Mouse (Mus musculus): ENCODE measurements around the gene Gnb3. TPM values are rescaled to one million over a fixed set of nuclear protein-coding genes. Genes with fewer than 3 reads are reported as not detected.
"Not testable (repeated sequence)": the region's sequence is repeated elsewhere in the genome, so short reads cannot be mapped to it uniquely, and the experiment has no call there.

Gnb3 gene
- total RNA-seq, 2 experiments from 2014 or later: 14.1 to 14.6 TPM

DNA sequence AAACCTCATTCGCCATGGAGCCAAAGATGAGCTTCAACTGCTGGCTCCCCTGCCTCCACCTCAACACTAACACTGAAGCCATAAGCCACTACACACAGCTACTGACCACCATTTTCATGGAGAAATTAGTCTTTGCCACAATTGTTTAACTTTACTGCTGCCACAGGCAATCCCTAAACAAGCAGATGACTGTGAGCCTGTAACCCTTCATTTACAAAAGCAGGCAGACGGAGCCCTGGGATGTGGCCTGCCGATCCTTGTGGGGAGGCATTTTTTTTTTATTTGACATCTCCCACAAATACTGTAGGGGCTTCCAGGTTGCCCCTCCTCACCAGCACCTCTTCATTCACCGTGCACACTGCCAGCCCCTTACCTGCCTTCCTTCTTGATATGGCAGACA is 23.5 kb downstream of the Gnb3 start:
- DNase-seq: no peak

DNA sequence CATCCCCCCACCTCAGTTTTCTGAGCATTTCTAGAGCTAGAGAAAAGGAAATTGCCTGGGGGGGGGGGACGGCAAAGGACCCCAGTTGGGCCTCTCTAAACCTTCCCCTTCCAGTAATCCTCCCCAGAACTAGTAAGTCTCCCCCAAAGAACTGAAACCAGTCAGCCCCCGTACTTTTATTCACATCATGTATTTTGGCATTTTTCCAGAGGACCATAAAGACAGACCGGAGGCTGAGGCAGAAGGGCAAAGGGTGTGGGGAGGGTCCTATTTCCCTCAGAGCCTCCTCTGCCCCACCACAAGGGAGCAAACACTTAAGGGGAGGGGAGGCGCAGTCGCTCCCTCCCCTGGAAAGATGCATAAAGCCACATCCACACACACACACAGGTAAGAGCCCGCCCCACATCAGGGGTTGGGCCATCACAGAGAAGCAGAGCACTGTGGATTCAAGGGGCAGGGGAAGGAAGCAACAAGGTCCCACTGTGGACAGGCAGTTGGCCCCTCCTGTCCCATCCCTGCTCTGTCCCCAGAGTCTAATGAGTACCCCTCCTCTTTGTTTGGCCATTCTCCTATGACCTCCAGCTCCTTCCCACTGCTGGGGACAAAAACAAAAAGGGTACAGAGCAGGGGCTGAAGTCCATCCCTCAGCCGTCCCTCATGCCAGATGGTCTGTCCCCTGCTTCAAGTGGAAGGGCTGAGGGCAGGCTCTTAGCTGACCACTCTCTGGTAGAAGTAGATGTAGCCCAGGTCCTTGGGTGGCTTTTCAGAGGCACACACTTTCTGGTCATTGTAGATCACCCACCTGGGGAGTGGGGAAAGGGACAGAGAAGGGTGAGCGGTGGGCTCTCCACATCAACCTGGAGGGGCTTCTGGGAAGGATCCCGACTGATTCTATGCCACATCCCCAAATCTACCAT is 25.0 kb downstream of the Gnb3 start:
- DNase-seq: no peak

DNA sequence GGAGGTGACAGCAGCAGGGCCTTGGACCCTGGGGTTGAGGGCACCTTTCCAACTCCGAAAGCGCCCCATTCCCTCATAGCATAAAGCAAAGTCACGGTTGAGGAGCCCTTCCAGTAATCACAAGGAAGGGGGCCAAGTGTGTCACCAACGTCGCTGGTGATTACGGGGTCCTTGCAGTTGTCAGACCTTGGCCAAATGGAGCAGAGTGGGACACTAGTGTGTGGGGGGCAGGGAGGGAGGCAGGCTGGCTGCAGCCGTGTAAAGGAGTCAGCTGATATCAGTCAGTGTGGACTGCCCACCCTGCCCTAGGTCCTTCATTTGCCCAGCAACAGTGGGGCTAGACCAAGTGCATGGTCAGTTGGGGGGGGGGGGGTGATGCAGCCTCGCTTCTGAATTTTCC is 25.6 kb downstream of the Gnb3 start:
- DNase-seq: no peak

DNA sequence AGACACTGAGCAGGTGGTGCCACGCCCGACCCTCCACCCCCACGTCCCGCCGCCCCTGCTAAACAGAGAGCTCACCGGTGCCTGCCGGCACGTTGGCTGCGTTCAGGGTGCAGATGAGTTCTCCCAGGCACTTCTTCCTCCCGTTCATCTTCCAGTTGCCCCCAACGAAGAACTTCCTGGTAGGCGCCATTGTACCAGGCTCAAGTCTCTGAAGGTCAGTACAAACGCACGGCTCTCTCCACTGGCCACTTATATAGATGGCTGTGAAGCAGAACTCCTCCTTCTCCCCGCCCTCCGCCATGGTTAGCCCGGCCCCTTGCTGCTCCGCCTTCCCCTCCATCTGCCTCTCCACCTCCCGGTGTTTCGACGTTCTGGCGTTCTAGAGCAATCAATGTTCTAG is 26.1 kb downstream of the Gnb3 start, which contains the start of gene Tpi1:
Gene Tpi1, minus strand, starts transcription at position 364 of the 400 bp plus-strand sequence.
- DNase-seq: peak; percentile 95 to 96

DNA sequence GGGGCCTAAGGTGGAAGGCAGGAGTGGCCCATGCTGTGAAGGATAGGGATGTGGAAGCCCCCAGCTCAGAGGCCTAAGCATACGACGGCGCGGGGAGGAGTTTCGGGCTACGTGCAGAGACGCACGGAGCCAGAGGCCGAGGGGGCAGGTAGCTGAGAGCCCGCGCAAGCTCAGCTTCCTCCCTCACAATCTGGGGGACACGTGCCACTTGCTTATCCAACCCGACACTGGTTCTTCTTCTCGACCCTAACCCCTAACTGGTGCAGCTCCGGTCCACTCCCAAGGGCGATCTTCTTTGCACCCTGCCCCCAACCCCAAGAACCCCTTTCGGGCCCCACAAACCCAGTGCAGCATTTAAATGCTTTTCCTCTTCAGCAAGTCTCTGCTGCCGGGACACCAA is 26.6 kb downstream of the Gnb3 start:
- DNase-seq: peak; percentile 67 to 75

DNA sequence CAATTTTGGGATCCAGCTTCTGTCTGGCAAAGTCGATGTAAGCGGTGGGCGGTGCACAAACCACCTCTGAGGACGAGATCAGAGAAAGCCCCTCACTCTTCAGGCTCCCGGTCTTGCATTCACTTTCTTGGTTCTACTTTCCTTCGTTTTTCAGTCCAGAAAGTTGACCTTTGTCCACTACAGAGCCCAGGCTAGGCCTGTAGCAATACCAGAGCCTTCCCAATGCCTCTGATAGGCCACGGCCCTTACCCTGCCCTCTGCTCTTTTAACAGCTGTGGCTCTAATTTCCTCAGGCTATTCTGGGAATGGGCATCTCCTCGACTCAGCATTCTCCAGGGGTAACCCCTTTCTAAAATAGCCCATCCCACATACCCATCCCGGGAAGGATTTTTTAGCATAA is 27.2 kb downstream of the Gnb3 start:
- DNase-seq: no peak

DNA sequence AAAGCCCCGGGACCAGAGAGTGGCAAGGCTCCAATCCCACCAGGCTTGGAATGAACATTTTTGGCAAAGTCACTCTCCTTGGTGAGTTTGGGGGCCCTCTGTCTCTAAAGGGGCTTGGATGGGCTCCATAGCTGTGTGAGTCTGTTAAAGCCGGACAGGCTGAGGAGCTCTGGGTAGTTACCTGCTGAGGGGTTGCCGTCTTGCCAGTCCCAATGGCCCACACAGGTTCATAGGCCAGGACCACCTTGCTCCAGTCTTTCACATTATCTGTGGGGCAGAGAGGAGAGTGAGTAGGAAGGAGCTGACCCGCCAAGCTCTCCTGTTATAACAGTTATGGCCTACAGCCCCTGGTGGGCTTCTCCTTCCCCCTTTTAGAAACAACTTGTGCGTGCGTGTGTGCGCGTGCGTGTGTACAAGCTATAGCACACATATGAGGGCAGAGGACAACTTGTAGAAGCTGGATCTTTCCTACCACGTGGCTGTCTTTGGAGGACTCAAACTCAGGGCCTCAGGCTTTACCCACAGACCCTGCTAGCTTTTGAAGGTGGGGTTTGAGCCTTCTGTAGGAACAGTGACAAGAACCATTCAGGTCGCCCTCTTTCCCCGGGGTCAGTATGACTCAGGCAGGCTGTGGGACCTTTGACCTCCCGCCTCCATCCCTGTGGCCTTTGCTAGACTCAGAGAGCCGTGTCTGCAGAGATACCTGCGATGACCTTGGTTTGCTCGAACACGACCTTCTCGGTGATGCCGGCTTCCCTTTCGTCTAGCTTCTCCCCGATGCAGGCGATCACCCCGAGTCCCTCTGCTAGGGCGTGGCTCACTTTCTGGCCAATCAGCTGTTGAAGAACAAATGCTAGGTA is 28.1 kb downstream of the Gnb3 start:
- peak in 1 of 2 experiments; percentile 4 for DNase-seq

DNA sequence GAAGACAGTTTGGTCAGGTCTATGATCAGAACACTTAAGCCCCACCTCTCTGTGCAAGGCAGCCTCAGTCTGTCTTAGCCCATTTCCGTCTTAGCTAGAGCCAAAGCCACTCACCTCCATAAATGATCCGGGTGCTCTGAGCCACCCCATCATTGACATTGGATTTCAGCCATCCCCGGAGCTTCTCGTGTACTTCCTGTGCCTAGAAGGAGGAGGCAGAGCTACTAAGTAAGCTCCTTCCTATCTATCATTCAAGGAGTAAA is 28.7 kb downstream of the Gnb3 start:
- DNase-seq: peak in 1 of 2 experiments; percentile 7

DNA sequence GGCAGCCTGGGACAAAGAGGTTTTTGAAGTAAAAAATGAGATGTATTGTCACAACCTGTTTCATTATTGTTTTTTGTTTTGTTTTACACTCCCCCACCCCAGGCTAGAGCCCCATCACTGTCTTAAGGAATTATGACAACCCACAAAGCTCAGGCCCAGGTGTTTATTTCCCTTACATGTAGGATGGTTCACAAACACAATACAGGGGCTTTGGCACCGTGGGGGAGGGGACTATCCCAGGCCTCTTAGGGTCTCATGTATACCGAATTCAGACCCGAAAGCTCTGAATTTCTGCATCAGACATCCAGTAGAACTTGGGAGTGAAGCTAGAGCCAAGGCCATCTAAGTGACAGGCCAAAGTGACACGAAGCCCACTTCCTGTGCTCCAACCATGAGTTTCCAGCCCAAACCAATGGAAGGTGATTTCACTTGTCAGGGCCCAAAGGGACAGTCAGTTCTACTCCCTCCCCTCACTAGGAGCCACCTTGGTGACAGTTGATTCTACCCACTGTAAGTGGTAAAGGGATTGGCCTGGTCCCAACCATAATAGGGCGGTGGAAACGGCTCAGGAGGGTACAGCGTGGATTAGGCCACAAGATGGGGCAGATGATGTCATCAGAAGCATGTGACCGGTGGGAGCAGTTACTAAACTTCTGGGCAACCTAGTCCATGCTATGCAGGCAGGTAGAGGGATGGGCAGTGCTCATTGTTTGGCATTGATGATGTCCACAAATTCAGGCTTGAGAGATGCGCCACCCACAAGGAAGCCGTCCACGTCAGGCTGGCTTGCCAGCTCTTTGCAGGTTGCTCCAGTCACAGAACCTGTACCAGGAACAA is 29.3 kb downstream of the Gnb3 start:
- peak in 1 of 2 experiments; percentile 10 for DNase-seq

DNA sequence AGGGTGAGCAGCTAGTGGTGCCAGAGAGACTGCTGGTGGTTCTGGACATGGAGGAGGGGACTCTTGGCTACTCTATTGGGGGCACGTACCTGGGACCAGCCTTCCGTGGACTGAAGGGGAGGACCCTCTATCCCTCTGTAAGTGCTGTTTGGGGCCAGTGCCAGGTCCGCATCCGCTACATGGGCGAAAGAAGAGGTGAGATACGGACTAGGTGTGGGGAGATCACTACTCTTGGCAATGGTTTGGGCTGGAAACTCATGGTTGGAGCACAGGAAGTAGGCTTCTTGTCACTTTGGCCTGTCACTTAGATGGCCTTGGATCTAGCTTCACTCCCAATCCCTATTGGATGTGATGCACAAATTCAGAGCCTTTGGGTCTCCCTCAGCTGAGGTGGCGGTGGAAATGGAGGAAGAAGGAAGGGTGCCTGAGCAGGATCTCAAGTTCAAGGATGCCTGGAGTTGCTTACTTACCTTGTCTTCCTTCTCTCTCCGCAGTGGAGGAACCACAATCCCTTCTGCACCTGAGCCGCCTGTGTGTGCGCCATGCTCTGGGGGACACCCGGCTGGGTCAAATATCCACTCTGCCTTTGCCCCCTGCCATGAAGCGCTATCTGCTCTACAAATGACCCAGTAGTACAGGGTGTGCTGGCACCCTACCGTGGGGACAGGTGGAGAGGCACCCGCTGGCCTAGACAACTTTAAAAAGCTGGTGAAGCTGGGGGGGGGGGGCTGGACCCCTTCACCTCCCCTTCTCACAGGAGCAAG is 30.1 kb downstream of the Gnb3 start:
- DNase-seq: no peak

DNA sequence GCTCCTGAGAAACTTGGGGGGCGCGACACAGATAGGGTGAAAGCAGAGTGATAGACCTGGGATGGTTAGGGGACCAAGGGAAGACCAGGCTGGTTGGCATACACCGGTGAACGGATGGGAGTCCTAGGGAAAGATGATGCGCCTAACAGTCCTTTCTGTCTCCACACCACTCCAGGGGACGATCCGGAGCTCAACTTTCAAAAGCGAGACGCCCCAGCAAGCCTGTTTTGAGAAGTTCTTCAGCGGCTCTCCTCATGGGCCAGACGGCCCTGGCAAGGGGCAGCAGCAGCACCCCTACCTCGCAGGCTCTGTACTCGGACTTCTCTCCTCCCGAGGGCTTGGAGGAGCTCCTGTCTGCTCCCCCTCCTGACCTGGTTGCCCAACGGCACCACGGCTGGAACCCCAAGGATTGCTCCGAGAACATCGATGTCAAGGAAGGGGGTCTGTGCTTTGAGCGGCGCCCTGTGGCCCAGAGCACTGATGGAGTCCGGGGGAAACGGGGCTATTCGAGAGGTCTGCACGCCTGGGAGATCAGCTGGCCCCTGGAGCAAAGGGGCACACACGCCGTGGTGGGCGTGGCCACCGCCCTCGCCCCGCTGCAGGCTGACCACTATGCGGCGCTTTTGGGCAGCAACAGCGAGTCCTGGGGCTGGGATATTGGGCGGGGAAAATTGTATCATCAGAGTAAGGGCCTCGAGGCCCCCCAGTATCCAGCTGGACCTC is 30.9 kb downstream of the Gnb3 start:
- DNase-seq: peak; percentile 89 to 92

DNA sequence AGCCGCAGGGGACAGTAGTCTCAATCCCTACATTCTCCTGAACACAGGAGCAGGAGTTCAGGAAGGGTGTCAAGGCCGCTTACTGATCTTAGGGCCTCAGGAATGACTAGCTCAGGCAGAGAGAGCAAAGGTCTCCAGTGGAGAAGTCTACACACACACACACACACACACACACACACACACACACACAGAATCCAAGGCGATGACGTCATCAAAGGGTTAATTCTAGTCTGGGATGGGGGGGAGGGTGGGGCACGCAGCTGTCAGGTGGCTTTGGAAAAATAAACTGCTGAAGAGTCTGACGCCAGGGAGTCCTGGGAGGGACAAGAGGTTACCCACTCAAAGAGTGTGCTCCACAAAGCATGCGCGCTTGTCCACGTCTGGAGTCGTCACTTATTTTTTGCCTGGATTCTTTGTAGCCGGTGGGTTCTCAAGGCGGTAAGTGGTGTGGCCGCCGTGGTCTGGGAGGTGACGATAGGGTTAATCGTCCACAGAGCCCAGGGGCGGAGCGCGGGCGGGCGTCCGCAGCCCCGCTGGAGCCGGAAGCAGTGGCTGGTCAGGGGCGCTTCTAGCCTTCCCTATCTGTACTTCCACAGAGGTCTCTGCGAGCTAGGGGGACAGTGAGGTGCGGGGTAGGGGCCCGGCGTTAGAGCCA is 31.6 kb downstream of the Gnb3 start, which contains the start of gene Spsb2:
Gene Spsb2, plus strand, starts transcription at position 304 of the 655 bp plus-strand sequence.
- DNase-seq: peak; percentile 83 to 85

DNA sequence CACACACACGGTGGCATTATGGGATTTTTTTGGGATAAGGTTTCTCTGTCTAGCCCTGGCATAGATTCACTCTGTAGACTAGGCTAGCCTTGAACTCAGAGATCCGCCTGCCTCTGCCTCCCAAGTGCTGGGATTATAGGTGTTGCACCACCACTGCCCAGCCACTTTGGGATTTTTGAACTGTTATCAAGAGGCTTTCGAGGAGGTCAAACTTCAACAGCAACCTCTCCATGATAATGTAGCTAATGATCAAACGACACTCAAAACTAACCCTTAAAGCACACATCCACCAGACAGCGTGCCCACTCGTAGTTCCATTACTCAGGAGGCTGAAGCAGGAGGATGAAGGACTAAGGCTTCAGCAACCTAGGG is 32.1 kb downstream of the Gnb3 start:
- no peak for DNase-seq

DNA sequence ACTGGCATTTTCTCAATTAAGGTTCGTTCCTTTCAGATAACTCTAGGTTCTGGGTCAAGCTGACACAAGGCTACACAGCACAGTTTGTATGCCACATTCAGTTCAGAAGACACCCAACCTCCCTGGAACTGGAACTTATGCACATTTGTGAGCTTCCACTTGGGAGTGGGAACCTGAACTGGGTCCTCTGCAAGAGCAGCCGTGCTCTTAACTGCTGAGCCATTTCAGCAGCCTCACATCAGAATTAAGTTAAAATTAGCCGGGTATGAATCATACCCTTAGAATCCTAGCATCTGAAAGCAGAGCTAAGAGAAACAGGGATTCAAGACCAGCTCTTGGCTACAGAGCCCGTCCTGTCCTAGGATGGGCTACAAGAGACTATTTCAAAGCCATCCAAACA is 32.7 kb downstream of the Gnb3 start:
- no peak for DNase-seq

DNA sequence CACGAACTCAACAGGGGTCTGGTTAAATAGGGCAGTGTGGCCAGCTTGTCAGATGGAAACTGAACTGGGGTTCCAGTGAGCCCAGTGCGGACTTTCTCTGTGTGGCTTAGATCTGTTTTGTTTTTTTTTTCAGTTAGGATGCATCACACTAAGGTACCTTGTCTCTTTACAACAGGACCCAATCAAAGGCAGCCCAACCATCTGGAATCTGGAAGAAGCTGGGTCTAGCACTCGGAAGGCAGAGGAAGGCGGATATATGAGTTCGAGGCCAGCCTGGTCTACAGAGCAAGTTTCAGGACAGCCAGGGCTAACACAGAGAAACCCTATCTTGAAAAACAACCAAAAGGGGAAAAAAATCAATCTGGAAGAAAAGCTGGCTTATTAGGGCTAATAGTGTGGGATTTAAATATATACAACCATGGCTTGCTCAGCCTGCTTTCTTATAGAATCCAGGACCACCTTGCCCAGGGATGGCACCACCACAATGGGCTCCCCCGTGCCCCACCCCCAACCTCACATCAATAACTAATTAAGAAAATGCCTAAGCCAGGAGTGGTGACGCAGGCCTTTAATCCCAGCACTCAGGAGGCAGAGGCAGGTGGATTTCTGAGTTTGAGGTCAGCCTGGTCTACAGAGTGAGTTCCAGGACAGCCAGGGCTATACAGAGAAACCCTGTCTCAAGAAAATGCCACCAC is 33.5 kb downstream of the Gnb3 start:
- no peak for DNase-seq

DNA sequence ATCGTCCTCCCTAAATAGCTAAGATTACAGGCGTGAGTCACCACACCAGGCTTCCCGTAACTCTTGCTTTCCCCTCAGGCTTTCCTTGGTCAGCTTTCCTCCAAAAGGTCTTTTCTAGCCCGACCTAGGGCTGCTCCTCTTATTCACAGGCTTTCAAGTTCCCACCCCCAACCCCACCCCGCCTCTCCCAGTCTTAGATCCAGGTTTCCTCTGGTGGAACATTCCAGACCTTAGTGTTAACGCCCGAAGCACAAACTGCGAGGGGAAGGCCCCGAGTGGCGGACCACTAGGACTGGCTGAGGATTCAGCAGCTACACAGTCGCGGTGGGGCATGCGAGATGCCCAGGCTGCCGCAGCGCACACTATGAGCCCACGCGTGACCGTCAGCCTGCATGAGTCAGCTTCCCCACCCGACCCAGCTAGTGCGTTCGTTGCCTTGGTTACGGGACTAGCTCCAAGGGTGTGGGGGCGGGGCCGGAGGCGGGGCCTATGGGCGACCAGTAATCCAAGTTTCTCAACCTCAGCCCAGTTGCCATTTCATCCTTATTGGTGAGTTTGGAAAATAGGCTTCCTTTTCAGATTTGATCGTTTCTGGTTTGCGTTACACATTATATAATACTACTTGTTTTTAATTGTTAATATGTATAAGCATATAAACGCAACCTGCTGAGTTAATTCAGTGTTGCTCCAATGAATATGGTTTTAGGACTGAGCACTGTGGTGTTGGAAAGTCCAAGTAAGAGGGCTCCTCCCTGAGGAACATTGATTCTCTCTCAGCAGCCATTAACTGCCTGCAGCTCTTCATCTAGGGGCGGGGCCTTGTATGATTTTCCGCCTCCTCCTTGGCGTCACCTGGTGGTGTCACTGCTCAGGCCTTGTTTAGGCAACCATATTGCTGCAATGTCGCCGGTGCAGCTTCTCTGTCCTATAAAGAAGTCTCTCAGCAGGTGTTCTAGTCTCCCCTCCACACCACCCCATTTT is 34.4 kb downstream of the Gnb3 start:
- DNase-seq: peak; percentile 95 to 99

DNA sequence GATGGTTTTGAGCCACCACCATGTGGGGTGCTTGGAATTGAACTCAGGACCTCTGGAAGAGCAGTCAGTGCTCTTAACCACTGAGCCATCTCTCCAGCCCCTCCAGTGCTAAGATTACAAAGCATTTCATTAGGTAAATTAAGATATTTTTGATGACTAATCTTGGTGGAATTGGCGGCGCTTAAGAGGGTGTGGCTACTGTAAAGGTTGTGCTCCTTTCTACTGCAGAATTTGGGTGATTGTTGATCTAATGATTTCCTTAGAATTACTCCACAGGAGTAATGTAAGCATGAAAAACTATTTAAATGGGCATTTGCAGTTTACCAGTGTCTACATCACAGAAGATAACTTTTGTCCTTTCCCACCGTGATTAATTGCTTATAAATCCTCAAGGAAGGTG is 35.7 kb downstream of the Gnb3 start:
- DNase-seq: no peak

DNA sequence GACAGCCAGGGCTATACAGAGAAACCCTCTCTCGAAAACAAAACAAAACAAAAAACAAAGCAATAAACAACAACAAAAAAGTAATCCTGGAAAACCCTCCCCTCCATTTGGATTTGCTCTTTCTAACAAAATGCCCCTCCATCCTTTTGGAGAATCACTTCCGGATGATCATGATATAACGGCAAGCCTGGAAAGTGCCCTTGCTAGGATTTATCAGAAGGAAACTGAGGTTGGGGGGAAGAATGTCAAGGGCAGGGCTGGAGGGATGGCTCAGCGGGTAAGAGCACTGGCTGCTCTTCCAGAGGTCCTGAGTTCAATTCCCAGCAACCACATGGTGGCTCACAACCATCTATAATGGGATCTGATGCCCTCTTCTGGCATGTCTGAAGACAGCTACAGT is 36.4 kb downstream of the Gnb3 start:
- not testable (repeated sequence) for DNase-seq

Data from heart, adult 18-20 months (tissue).